In the genomic region with DNA sequence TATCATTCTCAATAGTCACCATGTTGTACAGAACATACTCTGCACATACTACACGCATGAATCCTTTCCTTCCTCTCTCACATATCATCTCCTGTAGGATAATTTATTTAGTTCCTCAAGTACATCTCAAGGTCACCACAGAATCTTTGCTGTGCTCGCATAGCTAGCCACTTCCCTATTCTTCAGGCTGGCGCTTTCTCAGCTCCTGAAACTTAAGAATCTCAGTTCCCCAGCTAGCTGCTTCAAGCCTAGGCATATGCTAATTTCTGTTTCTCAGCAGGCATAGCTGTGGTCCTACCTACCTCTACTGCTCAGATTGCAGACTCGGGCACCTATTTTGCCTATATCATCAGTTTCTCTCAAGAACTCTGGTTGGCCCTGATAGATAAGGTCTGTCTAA, we compare ENCODE assay signal across 30 mouse cellular contexts. TPM values are rescaled to one million over a fixed set of nuclear protein-coding genes. Genes with fewer than 3 reads are reported as not detected.
DNase-seq lines count a peak whose midpoint lies in the region; ATAC-seq and TF ChIP-seq lines count a peak whose summit lies in the region.
"Had no signal": no experiment of that assay in that cellular context is flagged by ENCODE, and none has a peak within 500 bp of the region (broad histone marks: within the 10 kb centered on the region; RNA-seq: fewer than 3 reads in every experiment).

No protein-coding gene starts in this region.

- H3K79me2 ChIP-seq in CH12.LX (replicated peaks; ENCODE audit: control insufficient read depth, extremely low read depth, insufficient read depth, poor library complexity, severe bottlenecking), result no peaks in the 10 kb centered on the region

- no peak overlapping the region for H3K27ac ChIP-seq in CH12.LX (ENCODE audit: insufficient read depth, low read depth)
- H3K27ac ChIP-seq: embryonic facial prominence, embryonic 10.5 days; embryonic facial prominence, embryonic 13.5 days; forebrain, embryonic 12.5 days; forebrain, embryonic 15.5 days; gastrocnemius, adult 2 months; heart, embryonic 15.5 days; hindbrain, embryonic 10.5 days; hindbrain, embryonic 13.5 days; intestine, embryonic 15.5 days had no signal

- H3K4me2 ChIP-seq in CH12.LX (ENCODE audit: insufficient read depth, low read depth, poor library complexity, severe bottlenecking), result no peak overlapping the region
- H3K4me2 ChIP-seq: embryonic facial prominence, embryonic 13.5 days; forebrain, embryonic 12.5 days; forebrain, embryonic 15.5 days; heart, embryonic 12.5 days; heart, embryonic 15.5 days; hindbrain, embryonic 13.5 days; intestine, embryonic 15.5 days had no signal

- TF ChIP-seq POLR2A in CH12.LX (IDR thresholded peaks at IDR 0.05; ENCODE audit: low read depth, low read length), result no peak

- no peaks in the 10 kb centered on the region for H3K9me3 ChIP-seq in CH12.LX (replicated peaks; ENCODE audit: low read length)
- H3K9me3 ChIP-seq: embryonic facial prominence, embryonic 10.5 days; embryonic facial prominence, embryonic 13.5 days; forebrain, embryonic 12.5 days; forebrain, embryonic 15.5 days; G1E; heart, embryonic 12.5 days; heart, embryonic 15.5 days; hindbrain, embryonic 10.5 days; hindbrain, embryonic 13.5 days; intestine, embryonic 15.5 days had no signal

- peak; percentile 66 for ATAC-seq in common myeloid progenitor, adult 5-6 weeks (replicated peaks; ENCODE audit: low read depth, poor library complexity, severe bottlenecking)
- ATAC-seq in megakaryocyte progenitor cell, adult 5-6 weeks (replicated peaks; ENCODE audit: poor library complexity), result peak; percentile 44
- ATAC-seq: activated CD4-positive, CD25-positive, alpha-beta regulatory T cell, adult 4 months; forebrain, embryonic 15.5 days; hindbrain, embryonic 16.5 days; intestine, embryonic 15.5 days had no signal

- TF ChIP-seq RAD21 in CH12.LX (IDR thresholded peaks at IDR 0.05; ENCODE audit: low read depth, low read length), result no peak

- peaks cover 7 to 23% of the 10 kb centered on the region in 2 experiments for H3K36me3 ChIP-seq in CH12.LX (replicated peaks in 1 of 2; ENCODE audit: control insufficient read depth in 1 of 2, insufficient read depth in 1 of 2, low read length in 1 of 2)
- H3K36me3 ChIP-seq: embryonic facial prominence, embryonic 10.5 days; embryonic facial prominence, embryonic 13.5 days; forebrain, embryonic 12.5 days; heart, embryonic 15.5 days; hindbrain, embryonic 10.5 days; intestine, embryonic 15.5 days had no signal

- no peak overlapping the region for H3K4me3 ChIP-seq in CH12.LX (replicated peaks in 1 of 3; ENCODE audit: low read depth in 2 of 3, low read length in 2 of 3, poor library complexity in 1 of 3)
- H3K4me3 ChIP-seq: embryonic facial prominence, embryonic 10.5 days; embryonic facial prominence, embryonic 13.5 days; erythroblast, embryonic 14.5 days; forebrain, embryonic 12.5 days; forebrain, embryonic 15.5 days; gastrocnemius, adult 2 months; heart, embryonic 12.5 days; heart, embryonic 15.5 days; hindbrain, embryonic 10.5 days; hindbrain, embryonic 13.5 days; intestine, embryonic 15.5 days had no signal

- DNase-seq in 416B (ENCODE audit: low read depth) (peak; percentile 26), CH12.LX (ENCODE audit: extremely low read depth) (peak; percentile 61)
- DNase-seq in thymus, postnatal 0 days (ENCODE audit: low spot score), result no peak
- DNase-seq in left cerebral cortex, adult 8-10 months (ENCODE audit: low spot score in 2 of 2), result no peak
- no peak for DNase-seq in testis, postnatal 10 days (ENCODE audit: low spot score)
- DNase-seq: adrenal gland, postnatal 10 days; cerebellum, adult 11 months; cerebellum, adult 2 months; cerebellum, adult 9-11 months; cerebellum, postnatal 25 days; embryo, embryonic 11 days; gastrocnemius, adult 2 months; gastrocnemius, postnatal 14 days; heart, postnatal 10 days; heart, postnatal 36 days had no signal

- no peak for TF ChIP-seq CTCF in CH12.LX (conservative IDR thresholded peaks at IDR 0.05 in 1 of 2, IDR thresholded peaks at IDR 0.05 in 1 of 2; ENCODE audit: low read depth in 2 of 2, low read length in 2 of 2)

- no peak overlapping the region for H3K9ac ChIP-seq in CH12.LX (ENCODE audit: insufficient read depth, low read depth)
- H3K9ac ChIP-seq: embryonic facial prominence, embryonic 13.5 days; forebrain, embryonic 12.5 days; forebrain, embryonic 15.5 days; heart, embryonic 12.5 days; heart, embryonic 15.5 days; hindbrain, embryonic 13.5 days; intestine, embryonic 15.5 days had no signal

- dilution Hi-C loops in CH12.LX (cut with MboI; ENCODE audit: extremely low pct_ligation_motif_present, extremely low pct_unique_long_range_greater_than_20kb, low sequenced_read_pairs), result no loop called here

- TF ChIP-seq EP300 in CH12.LX (IDR thresholded peaks at IDR 0.05; ENCODE audit: low read length), result peak; percentile 77

- peaks cover 0 to 15% of the 10 kb centered on the region in 2 experiments; a peak in 1 of 4 replicates for H3K4me1 ChIP-seq in CH12.LX (ENCODE audit: control insufficient read depth in 1 of 2, insufficient read depth in 2 of 2)
- H3K4me1 ChIP-seq: embryonic facial prominence, embryonic 10.5 days; embryonic facial prominence, embryonic 13.5 days; forebrain, embryonic 12.5 days; forebrain, embryonic 15.5 days; heart, embryonic 12.5 days; heart, embryonic 15.5 days; hindbrain, embryonic 10.5 days; hindbrain, embryonic 13.5 days; intestine, embryonic 15.5 days had no signal

- in situ Hi-C loops in CH12.LX (cut with MboI; ENCODE audit: low pct_ligation_motif_present, low pct_unique_long_range_greater_than_20kb, low sequenced_read_pairs), result no loop called here

- H3K27me3 ChIP-seq in CH12.LX (replicated peaks), result no peaks in the 10 kb centered on the region
- H3K27me3 ChIP-seq: embryonic facial prominence, embryonic 13.5 days; forebrain, embryonic 12.5 days; forebrain, embryonic 15.5 days; heart, embryonic 12.5 days; heart, embryonic 15.5 days; hindbrain, embryonic 13.5 days; intestine, embryonic 15.5 days had no signal

TF ChIP-seq in CH12.LX, 34 proteins besides CTCF, POLR2A, EP300 and RAD21:
- peak; percentile 48; the same call in 1 of the 2 replicates for TF ChIP-seq IRF4 (IDR thresholded peaks at IDR 0.05; ENCODE audit: low read depth, low read length)
- no peak for TF ChIP-seq SMC3 (IDR thresholded peaks at IDR 0.05; ENCODE audit: low read depth, low read length)
- TF ChIP-seq ELF1 (IDR thresholded peaks at IDR 0.05; ENCODE audit: low read depth, low read length), result 0 out of 2 replicates have a peak, but pooled peaks have one; percentile 24

RNA-seq across cellular contexts. Expression of a gene that starts 31.8 kb away (rescaled TPM):
- total RNA-seq in CH12.LX (2012; rRNA removed) (17.2 and 17.5 TPM in 2 replicates), CH12.LX (2014; rRNA removed) (35.3 and 43.4 TPM in 2 replicates)
- polyA plus RNA-seq in CH12.LX (2012; ENCODE audit: insufficient read length, low read depth), result 15.3 and 15.6 TPM in 2 replicates
- 25.7 and 36.2 TPM in 2 replicates for total RNA-seq in common myeloid progenitor, adult 5-6 weeks (2017)
- total RNA-seq in megakaryocyte progenitor cell, adult 5-6 weeks (2015), result 32.7 and 40.1 TPM in 2 replicates
- total RNA-seq in megakaryocyte progenitor cell, adult 5-6 weeks (2017), result 33.0 and 35.6 TPM in 2 replicates
- 18.6 and 22.2 TPM in 2 replicates for polyA plus RNA-seq in thymus, postnatal 0 days (2015; fragmentation: Nextera tagmentation; extraction: Ambion mirVana)
- total RNA-seq in left cerebral cortex, adult 8-10 months (2022), result 10 to 100 TPM; 30.7 to 36.8 (median 34.5) TPM

Comparison
In these comparisons a context has a peak if more than half of its experiments do, and no peak if none do; other contexts are left out.
1. DNase-seq: peak in 416B (single experiment) and CH12.LX (single experiment); none in thymus, postnatal 0 days (single experiment), left cerebral cortex, adult 8-10 months (0 of 2) and testis, postnatal 10 days (single experiment).